Mouse (Mus musculus): ENCODE data around the gene Slc2a9.

Gene Slc2a9

GRCm38 (mm10) chr5:38388420-38388823 lies 114.5 kb downstream of the Slc2a9 start:
- intact Hi-C loops (cut with DNase I), result no loop called here

GRCm38 (mm10) chr5:38379970-38380369 lies 123.0 kb downstream of the Slc2a9 start:
- intact Hi-C loops (cut with DNase I), result no loop called here

DNA sequence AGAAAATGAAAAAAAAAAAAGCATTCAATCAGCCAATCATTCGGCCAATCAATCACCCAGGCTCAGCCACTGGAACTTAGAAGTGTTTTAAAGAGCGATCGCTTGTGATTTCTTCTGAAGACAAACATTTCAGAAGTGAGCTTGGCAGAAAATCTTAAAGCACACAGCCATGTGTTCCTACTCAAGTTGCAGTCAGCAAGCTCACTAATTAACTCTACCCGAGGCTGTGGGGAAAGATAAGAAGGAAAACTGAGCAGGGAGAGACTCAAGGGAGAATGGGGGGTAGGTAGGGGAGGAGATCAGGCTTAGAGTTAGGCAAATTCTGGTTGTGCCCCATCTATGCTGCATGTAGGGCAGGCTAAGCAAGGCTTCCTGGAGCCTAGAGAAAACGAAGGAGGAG lies 130.6 kb downstream of the Slc2a9 start:
- intact Hi-C loops (cut with DNase I), result no loop called here

- intact Hi-C loops (cut with DNase I), result no loop called here
Observed at GRCm38 (mm10) chr5:38371308-38371707, 131.6 kb downstream of the Slc2a9 start.

GRCm38 (mm10) chr5:38366650-38367470 lies 136.1 kb downstream of the Slc2a9 start:
- intact Hi-C loops (cut with DNase I), result no loop called here

GRCm38 (mm10) chr5:38365521-38365920 lies 137.4 kb downstream of the Slc2a9 start:
- intact Hi-C loops (cut with DNase I), result no loop called here

DNA sequence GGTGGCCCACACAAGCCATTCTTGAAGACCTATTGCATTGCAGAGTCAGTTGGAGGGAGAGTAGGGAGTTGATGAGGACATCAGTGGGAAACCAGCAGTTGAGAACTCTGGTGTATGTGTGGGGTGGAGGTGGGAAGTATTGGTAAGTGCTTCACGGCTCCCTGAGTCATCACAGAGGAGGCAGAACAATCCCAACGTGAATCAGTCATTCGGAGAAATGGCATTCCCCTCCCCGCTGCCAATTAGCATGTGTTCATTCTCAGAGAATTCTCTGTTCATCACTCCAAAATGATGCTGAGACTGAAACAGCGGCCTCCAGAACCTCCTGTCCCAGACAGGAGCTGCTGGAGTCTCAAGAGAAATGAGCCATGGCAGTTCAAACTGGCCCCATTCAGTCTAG lies 138.5 kb downstream of the Slc2a9 start:
- intact Hi-C loops (cut with DNase I), result no loop called here

DNA sequence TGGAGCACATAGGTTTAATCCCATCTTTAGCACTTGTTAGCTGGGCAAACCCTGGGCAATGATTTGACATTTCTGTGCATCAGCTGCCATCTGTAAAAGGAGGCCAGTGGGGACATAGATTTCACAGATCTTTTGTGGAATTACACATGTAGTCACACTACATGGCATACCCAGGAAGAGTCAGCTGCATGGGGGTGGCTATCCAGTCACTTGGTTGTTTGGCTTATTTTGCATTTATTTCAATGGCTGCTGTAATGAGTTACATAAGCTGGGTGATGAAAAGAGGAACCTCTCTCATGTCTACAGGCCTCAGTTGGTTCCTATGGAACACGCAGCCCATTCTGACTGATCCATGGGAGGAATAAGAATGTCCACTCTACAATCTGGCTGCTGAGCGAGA lies 143.2 kb downstream of the Slc2a9 start:
- intact Hi-C loops (cut with DNase I), result no loop called here

DNA sequence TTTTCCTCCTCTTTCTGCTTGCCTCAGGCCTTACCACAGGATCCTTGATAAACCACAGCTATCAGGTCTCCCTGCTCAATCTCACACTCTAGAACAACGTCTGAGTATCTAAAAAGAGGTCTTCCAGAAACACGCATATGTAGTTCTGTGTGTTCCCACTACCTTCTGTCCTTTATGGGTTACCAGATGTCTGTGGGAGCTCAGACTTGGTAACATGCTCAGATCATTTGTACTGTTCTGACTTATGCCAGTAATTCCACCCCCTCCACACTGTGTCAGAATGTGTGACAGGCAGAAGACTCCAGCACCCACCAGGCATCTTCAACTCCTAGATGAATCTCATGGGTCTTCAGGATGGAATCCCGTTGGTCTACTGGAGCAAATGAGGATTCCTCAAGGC lies 146.0 kb downstream of the Slc2a9 start:
- intact Hi-C loops (cut with DNase I), result no loop called here

GRCm38 (mm10) chr5:38350351-38350929 lies 152.5 kb downstream of the Slc2a9 start:
- intact Hi-C loops (cut with DNase I), result no loop called here

DNA sequence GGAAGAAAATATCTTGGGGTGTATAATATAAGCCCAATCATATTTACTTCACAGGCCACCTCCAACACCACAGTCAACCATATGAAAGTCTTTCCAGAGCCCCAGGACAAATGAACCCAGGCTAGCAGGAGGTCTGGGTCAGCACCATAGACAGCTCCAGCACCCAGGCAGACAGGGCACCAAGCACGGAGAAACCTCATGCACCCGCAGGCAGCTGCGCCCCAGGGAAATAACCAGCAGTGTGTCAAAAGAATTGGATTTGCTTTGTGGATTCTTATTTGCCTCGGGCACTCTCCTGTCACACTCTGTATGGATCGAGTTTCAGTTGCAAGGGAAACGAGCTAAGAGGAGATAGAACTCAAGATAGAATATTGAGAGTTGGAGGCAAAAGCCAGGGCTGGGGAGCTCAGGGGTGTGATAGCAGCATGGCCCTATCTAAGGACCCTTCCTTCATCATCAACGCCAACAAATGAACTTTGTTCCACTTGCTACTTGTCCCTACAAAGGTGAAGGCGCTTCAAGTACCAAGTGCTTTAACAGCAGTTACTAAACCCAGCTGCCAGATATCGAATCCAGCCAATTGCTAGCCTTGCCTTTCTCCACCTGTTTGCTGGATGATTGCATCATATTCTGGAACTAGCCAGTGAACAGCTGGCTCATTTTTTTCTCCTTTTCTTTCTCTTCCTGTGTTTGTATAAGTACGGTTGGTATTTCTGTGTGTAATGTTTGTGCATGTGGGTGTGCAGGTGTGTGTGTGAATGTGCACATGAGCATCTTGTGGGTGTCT lies 156.1 kb downstream of the Slc2a9 start:
- intact Hi-C loops (cut with DNase I), result no loop called here

- intact Hi-C loops (cut with DNase I), result no loop called here
Observed at GRCm38 (mm10) chr5:38343101-38343500, 159.8 kb downstream of the Slc2a9 start.

DNA sequence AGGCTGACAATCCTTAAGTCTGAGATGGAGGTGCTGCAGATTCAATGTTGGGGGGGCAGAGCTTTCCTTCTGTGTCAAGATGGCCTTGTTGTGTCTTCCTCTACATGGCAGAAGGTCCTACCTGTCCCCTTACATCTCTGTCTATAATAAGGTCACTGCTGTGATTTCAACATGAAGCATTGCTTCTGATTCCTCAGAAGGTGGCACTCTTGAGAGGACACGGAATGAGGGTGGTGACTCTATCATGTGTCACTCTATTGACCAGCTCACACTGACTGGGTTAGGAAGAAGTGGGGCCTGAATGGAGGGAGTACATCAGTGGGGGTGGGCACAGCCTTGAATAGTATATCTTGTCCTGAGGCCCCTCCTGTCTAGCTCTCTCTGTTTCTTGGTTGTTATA lies 168.4 kb downstream of the Slc2a9 start:
- intact Hi-C loops (cut with DNase I), result loop anchor here (10.0 kb wide), 1 partner anchor 130 kb away; no protein-coding TSS in a partner anchor

DNA sequence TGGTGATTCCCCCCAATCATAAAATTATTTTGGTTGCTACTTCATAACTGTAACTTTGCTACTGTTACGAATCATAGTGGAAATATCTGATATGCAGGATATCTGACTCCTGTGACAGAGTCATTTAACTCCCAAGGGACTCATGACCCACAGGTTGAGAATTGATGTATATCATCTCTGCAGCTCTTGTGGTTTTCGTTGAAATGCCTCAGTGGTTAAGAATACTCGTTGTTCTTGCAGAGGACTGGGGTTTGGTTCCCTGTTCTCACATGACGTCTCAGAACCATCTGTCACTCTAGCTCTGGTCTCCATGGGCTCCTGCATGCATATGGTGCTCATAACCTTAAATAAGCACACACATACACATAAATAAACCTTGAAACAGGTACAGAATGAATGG lies 169.6 kb downstream of the Slc2a9 start:
- intact Hi-C loops (cut with DNase I), result loop anchor here (10.0 kb wide), 1 partner anchor 131 kb away; no protein-coding TSS in a partner anchor

DNA sequence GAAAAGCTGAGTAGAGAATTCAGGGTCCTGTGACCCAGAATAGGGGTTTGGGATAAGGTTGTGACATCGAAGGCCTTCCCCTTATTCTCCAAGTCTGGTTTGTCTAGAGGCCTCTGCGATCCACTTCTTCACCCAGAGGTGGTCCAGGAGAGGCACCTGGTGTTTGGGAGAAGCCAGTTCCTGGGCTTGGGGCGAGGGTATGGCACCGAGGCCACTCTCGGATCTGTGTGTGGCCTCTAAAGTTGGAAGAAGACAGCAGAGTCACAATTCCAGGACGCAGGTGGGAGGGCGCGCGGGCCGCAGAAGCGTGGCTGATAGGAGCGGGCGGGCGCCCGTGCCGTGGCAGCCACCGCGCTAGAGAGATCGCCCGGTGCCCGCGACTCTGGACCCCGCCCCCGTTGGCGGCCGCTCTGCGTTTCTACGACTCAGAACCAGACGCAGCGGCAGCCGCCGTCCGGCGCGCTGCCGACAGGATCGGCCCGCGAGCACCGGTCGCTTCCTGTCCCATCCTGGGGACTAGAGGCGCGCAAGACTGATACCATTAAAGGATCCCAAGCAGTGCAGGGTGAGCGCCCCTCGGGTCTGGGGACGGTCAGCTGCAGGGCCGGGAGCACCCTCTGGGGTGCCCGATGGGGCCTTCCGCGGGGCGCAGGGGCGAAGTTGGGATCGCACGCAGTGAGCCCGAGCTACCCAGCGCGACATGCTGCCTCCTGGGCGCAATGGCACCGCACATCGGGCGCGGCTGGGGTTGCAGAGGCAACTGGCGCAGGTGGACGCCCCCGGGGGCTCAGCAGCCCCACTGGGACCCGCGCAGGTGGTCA lies 183.8 kb downstream of the Slc2a9 start, which contains the start of gene Drd5:
Gene Drd5, plus strand, starts transcription at position 402 of the 821 bp plus-strand sequence.
- intact Hi-C loops (cut with DNase I), result no loop called here

- intact Hi-C loops (cut with DNase I), result loop anchor here (2.0 to 5.0 kb wide), 2 partner anchors 203 to 323 kb away; no protein-coding TSS in a partner anchor
Observed at GRCm38 (mm10) chr5:38309795-38310194, 193.1 kb downstream of the Slc2a9 start.

DNA sequence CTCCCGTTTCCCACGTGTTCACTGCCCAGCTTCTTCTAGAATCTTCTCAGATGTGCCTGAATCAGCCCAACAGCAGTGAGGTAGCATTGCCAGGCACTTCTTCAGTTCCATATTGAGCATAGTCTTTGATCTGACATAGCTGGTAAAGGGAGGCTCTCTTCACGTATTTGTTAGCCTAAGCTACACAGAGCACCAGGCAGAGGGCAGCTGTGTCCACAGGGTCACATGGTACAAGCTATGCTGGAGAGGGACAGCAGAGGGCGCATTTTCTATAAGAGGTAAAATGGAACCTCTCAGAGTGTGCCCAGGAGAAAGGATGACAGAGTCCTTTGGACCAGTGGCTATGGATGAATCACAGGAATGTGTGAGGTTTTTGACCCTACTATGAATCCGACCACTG lies 194.1 kb downstream of the Slc2a9 start:
- intact Hi-C loops (cut with DNase I), result loop anchor here (2.0 to 5.0 kb wide), 2 partner anchors 204 to 323 kb away; no protein-coding TSS in a partner anchor

DNA sequence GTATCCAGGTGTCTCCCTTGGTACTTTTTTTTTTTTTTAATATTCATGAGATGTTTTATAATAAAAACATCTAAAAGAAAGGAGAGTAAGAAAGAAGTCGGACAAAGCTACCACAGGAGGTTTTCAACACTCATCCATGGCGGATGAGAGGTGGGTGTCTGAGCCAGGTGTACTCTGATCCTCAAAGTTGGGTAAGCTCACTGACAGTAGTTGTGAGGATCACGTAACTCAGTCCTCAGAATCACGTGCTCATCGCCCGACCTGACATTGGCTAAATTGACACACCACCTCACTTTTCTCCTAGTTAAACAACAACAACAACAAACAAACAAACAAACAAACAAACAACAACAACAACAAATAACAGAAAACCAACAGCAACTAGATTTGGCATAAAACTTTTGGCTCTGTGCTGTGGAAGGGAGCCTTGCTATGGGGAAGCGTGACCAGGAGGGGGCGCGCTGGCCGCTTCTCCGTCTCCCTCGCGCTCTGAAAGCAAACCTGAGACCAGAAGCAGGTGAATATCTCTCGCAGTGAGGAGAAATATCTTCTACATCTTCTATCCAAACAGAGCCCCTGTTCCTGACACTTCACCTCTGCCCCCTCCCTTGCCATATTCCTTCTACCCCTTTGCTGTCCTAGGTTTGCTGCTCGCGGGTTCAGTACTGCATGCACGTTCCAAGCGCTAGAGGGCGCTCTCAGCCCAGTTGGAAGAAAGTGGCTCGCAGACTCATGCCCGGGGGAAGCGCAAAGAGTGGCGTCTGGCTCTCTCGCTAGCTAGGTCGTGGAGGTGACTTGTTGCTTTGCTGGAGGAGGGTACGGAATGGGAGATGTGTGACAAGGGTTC lies 195.5 kb downstream of the Slc2a9 start:
- intact Hi-C loops (cut with DNase I), result loop anchor here (1.0 to 5.0 kb wide), 3 partner anchors 162 to 325 kb away; no protein-coding TSS in a partner anchor

DNA sequence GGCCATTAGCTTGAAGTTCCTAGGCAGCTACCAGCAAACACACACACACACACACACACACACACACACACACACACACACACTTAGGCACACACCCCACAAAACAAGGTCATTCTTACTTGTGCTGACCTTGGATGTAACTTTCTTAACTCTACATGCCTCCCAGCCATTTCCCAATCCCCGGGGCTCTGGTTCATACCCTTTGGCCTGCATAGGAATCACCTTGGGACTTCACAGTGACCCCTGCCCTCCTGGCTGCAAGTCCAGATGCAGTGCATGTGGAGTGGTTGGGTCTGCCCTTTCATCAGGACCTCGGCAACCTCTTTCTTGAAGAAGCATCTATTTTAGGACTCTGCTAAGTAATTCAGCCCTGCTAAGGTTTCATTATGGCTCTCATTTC lies 197.7 kb downstream of the Slc2a9 start:
- intact Hi-C loops (cut with DNase I), result loop anchor here (5.0 kb wide), 1 partner anchor 327 kb away; no protein-coding TSS in a partner anchor

DNA sequence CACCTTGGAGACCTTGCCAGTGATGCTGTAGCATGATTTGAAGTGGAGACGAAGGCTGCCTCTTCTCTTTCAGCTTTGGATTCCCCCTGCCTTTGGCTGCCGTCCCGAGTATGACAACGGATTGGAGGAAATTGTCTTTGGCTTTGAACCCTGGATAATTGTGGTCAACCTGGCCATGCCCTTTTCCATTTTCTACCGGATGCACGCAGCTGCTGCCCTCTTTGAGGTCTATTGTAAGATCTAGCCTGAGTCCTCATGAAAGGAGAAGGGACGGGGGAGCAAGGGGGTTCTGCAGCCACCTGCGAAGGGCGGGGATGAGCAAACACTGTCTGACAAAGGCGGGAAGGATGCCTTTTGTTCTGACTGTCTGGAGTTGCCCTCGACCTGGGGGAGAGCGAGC lies 200.3 kb downstream of the Slc2a9 start:
- intact Hi-C loops (cut with DNase I), result no loop called here

All from adrenal gland (tissue).